In the genomic region with DNA sequence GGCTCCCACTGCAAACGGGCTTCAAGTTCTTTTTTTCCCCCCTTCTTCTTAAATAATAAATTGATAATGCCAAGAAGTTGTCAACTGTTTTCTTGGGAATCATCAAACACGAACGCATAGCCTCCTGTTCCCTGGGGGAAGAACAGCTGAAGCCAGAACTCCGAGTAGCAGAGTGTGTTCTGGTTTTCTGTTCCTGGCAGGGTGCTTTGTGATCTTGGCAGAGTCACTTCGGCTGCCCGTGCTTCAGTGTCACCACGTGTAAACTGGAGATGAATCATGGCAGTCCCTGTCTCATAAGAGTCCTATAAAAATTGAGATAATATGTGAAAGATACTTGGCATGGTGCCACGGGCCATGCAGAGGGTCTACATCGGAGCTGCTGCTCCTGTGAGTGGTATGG, we compare ENCODE assay signal across 10 mouse cellular contexts.
DNase-seq lines count a peak whose midpoint lies in the region; ATAC-seq and TF ChIP-seq lines count a peak whose summit lies in the region.
"Had no signal": no experiment of that assay in that cellular context is flagged by ENCODE, and none has a peak within 500 bp of the region (broad histone marks: within the 10 kb centered on the region; RNA-seq: fewer than 3 reads in every experiment).

No protein-coding gene starts in this region.

- H3K27me3 ChIP-seq in forebrain, embryonic 15.5 days = no peaks in the 10 kb centered on the region
- no peaks in the 10 kb centered on the region for H3K27me3 ChIP-seq in forebrain, embryonic 10.5 days (ENCODE audit: poor library complexity, severe bottlenecking)
- H3K27me3 ChIP-seq in liver, postnatal 0 days (ENCODE audit: insufficient read depth, low read length) = no peaks in the 10 kb centered on the region

- no peak for TF ChIP-seq POLR2A in lung, adult 2 months (IDR thresholded peaks at IDR 0.05; ENCODE audit: borderline replicate concordance, extremely low read depth, low read depth, low read length)

- no peak for TF ChIP-seq EP300 in liver, postnatal 0 days (IDR thresholded peaks at IDR 0.05; ENCODE audit: low read depth)

- H3K9ac ChIP-seq in forebrain, embryonic 15.5 days (replicated peaks) = no peak overlapping the region
- no peak overlapping the region for H3K9ac ChIP-seq in liver, postnatal 0 days (replicated peaks)

- DNase-seq in forebrain, embryonic 10.5 days (ENCODE audit: extremely low spot score, low spot score) = no peak
- peak; percentile 35 for DNase-seq in lung, postnatal 10 days
- no peak for DNase-seq in lung, adult 2 months
- peak; percentile 70 for DNase-seq in layer of hippocampus, adult 11-12 months (ENCODE audit: low spot score)
- DNase-seq in layer of hippocampus, postnatal 36 days = peak; percentile 75 to 79
- DNase-seq in liver, postnatal 0 days = no peak

- H3K4me3 ChIP-seq in forebrain, embryonic 15.5 days = no peak overlapping the region
- no peak overlapping the region for H3K4me3 ChIP-seq in forebrain, embryonic 10.5 days
- H3K4me3 ChIP-seq in lung, adult 2 months (replicated peaks; ENCODE audit: extremely low read depth, low read depth, low read length) = no peak overlapping the region
- H3K4me3 ChIP-seq in liver, postnatal 0 days (ENCODE audit: low read depth, low read length) = no peak overlapping the region
- H3K4me3 ChIP-seq: embryonic facial prominence, embryonic 10.5 days had no signal

- H3K27ac ChIP-seq in forebrain, embryonic 15.5 days (replicated peaks) = peak overlapping the region; percentile 64
- no peak overlapping the region for H3K27ac ChIP-seq in forebrain, embryonic 10.5 days
- no peak overlapping the region for H3K27ac ChIP-seq in liver, postnatal 0 days (ENCODE audit: low read depth)
- H3K27ac ChIP-seq: embryonic facial prominence, embryonic 10.5 days had no signal

- no peak for TF ChIP-seq CTCF in lung, adult 2 months (IDR thresholded peaks at IDR 0.05; ENCODE audit: insufficient read depth, low read length)
- no peak for TF ChIP-seq CTCF in liver, postnatal 0 days (IDR thresholded peaks at IDR 0.05; ENCODE audit: low read depth)

- H3K36me3 ChIP-seq in forebrain, embryonic 15.5 days = no peaks in the 10 kb centered on the region
- no peaks in the 10 kb centered on the region for H3K36me3 ChIP-seq in forebrain, embryonic 10.5 days (replicated peaks)
- H3K36me3 ChIP-seq in liver, postnatal 0 days (replicated peaks; ENCODE audit: insufficient read depth, low read length) = no peaks in the 10 kb centered on the region
- H3K36me3 ChIP-seq: embryonic facial prominence, embryonic 10.5 days had no signal

- H3K4me2 ChIP-seq in forebrain, embryonic 15.5 days (replicated peaks) = no peak overlapping the region
- H3K4me2 ChIP-seq in liver, postnatal 0 days (ENCODE audit: low read depth, low read length) = no peak overlapping the region
- H3K4me2 ChIP-seq: liver, embryonic 11.5 days had no signal

- no peaks in the 10 kb centered on the region for H3K4me1 ChIP-seq in forebrain, embryonic 15.5 days
- no peaks in the 10 kb centered on the region for H3K4me1 ChIP-seq in forebrain, embryonic 10.5 days
- H3K4me1 ChIP-seq in lung, adult 2 months (ENCODE audit: control insufficient read depth, insufficient read depth, low read length) = no peaks in the 10 kb centered on the region
- no peaks in the 10 kb centered on the region for H3K4me1 ChIP-seq in liver, postnatal 0 days (ENCODE audit: insufficient read depth)
- H3K4me1 ChIP-seq: embryonic facial prominence, embryonic 10.5 days had no signal

- no peak; the same call in 1 of the 2 replicates for ATAC-seq in forebrain, embryonic 15.5 days (replicated peaks)
- no peak for ATAC-seq in liver, postnatal 0 days
- ATAC-seq: inflammation-experienced regulatory T-cells, adult 6 months had no signal

- 65% methylated on average over 9 of the region's 9 CpGs for WGBS in forebrain, embryonic 15.5 days
- WGBS in forebrain, embryonic 10.5 days = 90% methylated on average over 9 of the region's 9 CpGs
- 67% methylated on average over 9 of the region's 9 CpGs for WGBS in lung, adult 2 months
- WGBS in liver, postnatal 0 days (ENCODE audit: insufficient replicate concordance) = 72% methylated on average over 9 of the region's 9 CpGs

- no peaks in the 10 kb centered on the region for H3K9me3 ChIP-seq in forebrain, embryonic 15.5 days
- H3K9me3 ChIP-seq in forebrain, embryonic 10.5 days = peaks cover 2% of the 10 kb centered on the region; the same call in 1 of the 2 replicates
- H3K9me3 ChIP-seq in liver, postnatal 0 days (ENCODE audit: low read length) = no peaks in the 10 kb centered on the region

Comparison
In these comparisons a context has a peak if more than half of its experiments do, and no peak if none do; other contexts are left out.
1. DNase-seq: peak in lung, postnatal 10 days (single experiment), layer of hippocampus, adult 11-12 months (single experiment) and layer of hippocampus, postnatal 36 days (2 of 2); none in forebrain, embryonic 10.5 days (single experiment), lung, adult 2 months (single experiment) and liver, postnatal 0 days (single experiment).